Comparison of ENCODE assay signal across 10 mouse cellular contexts in genomic region chr2:38584514-38585378, GRCm38 (mm10). TPM values are rescaled to one million over a fixed set of nuclear protein-coding genes. Genes with fewer than 3 reads are reported as not detected.
DNase-seq lines count a peak whose midpoint lies in the region; ATAC-seq and TF ChIP-seq lines count a peak whose summit lies in the region.
"Had no signal": no experiment of that assay in that cellular context is flagged by ENCODE, and none has a peak within 500 bp of the region (broad histone marks: within the 10 kb centered on the region; RNA-seq: fewer than 3 reads in every experiment).

No protein-coding gene starts in this region.

- DNase-seq in cerebellum, adult 2 months, result no peak
- DNase-seq in cerebellum, adult 9-10 months, result no peak
- DNase-seq in Muller cell, postnatal 12 days (ENCODE audit: inconsistent ontology term), result peak; percentile 56
- DNase-seq in forebrain, postnatal 0 days, result peak; percentile 41
- peak; percentile 89 for DNase-seq in midbrain, embryonic 14.5 days
- DNase-seq in layer of hippocampus, adult 9-10 months (ENCODE audit: low spot score), result no peak
- no peak for DNase-seq in lung, postnatal 25 days (ENCODE audit: low spot score)
- no peak for DNase-seq in lung, adult 2 months
- DNase-seq: layer of hippocampus, postnatal 36 days had no signal

- H3K4me2 ChIP-seq in forebrain, postnatal 0 days (ENCODE audit: low read depth), result no peak overlapping the region
- H3K4me2 ChIP-seq in midbrain, embryonic 14.5 days (ENCODE audit: low read length), result no peak overlapping the region
- H3K4me2 ChIP-seq: heart, embryonic 12.5 days had no signal

- peaks cover 11% of the 10 kb centered on the region for H3K36me3 ChIP-seq in forebrain, postnatal 0 days (ENCODE audit: insufficient read depth)
- peaks cover 25% of the 10 kb centered on the region for H3K36me3 ChIP-seq in midbrain, embryonic 14.5 days (ENCODE audit: control insufficient read depth, insufficient read depth, low read length)

- WGBS in cerebellum, adult 2 months, result 34% methylated on average over 13 of the region's 13 CpGs
- 10% methylated on average over 13 of the region's 13 CpGs for WGBS in forebrain, postnatal 0 days
- 6% methylated on average over 13 of the region's 13 CpGs for WGBS in midbrain, embryonic 14.5 days
- WGBS in lung, adult 2 months, result 69% methylated on average over 13 of the region's 13 CpGs

- H3K9ac ChIP-seq in forebrain, postnatal 0 days, result no peak overlapping the region
- H3K9ac ChIP-seq in midbrain, embryonic 14.5 days (replicated peaks; ENCODE audit: low read length), result no peak overlapping the region; the same call in 1 of the 2 replicates
- H3K9ac ChIP-seq: heart, embryonic 12.5 days had no signal

- ATAC-seq in forebrain, postnatal 0 days, result peak; percentile 61
- peak; percentile 73 for ATAC-seq in midbrain, embryonic 14.5 days (ENCODE audit: low FRiP score, low TSS enrichment)

- H3K9me3 ChIP-seq in forebrain, postnatal 0 days (ENCODE audit: low read length), result no peaks in the 10 kb centered on the region
- H3K9me3 ChIP-seq in midbrain, embryonic 14.5 days (ENCODE audit: control insufficient read depth, low read length), result no peaks in the 10 kb centered on the region
- H3K9me3 ChIP-seq: heart, embryonic 12.5 days had no signal

- H3K4me1 ChIP-seq in cerebellum, adult 2 months (ENCODE audit: control insufficient read depth, insufficient read depth, low read length), result no peaks in the 10 kb centered on the region
- H3K4me1 ChIP-seq in forebrain, postnatal 0 days (ENCODE audit: insufficient read depth), result peaks cover 10% of the 10 kb centered on the region
- peaks cover 35% of the 10 kb centered on the region for H3K4me1 ChIP-seq in midbrain, embryonic 14.5 days (ENCODE audit: control insufficient read depth, insufficient read depth, low read length)
- no peaks in the 10 kb centered on the region for H3K4me1 ChIP-seq in lung, adult 2 months (ENCODE audit: control insufficient read depth, insufficient read depth, low read length)

- peak; percentile 15; the same call in 1 of the 2 replicates for TF ChIP-seq CTCF in cerebellum, adult 2 months (IDR thresholded peaks at IDR 0.05; ENCODE audit: borderline replicate concordance, insufficient read depth, low read depth, low read length)
- TF ChIP-seq CTCF in forebrain, postnatal 0 days (IDR thresholded peaks at IDR 0.05; ENCODE audit: low read depth), result peak; percentile 25
- TF ChIP-seq CTCF in lung, adult 2 months (IDR thresholded peaks at IDR 0.05; ENCODE audit: insufficient read depth, low read length), result no peak

- H3K27me3 ChIP-seq in cerebellum, adult 2 months (ENCODE audit: control insufficient read depth, insufficient read depth, low read length), result no peaks in the 10 kb centered on the region
- no peaks in the 10 kb centered on the region for H3K27me3 ChIP-seq in forebrain, postnatal 0 days (ENCODE audit: insufficient read depth, low read length)
- H3K27me3 ChIP-seq in midbrain, embryonic 14.5 days (ENCODE audit: control insufficient read depth, insufficient read depth, low read length), result no peaks in the 10 kb centered on the region
- H3K27me3 ChIP-seq: heart, embryonic 12.5 days had no signal

- no peak overlapping the region for H3K4me3 ChIP-seq in cerebellum, adult 2 months (replicated peaks; ENCODE audit: insufficient read depth, low read depth, low read length)
- no peak overlapping the region for H3K4me3 ChIP-seq in forebrain, postnatal 0 days (ENCODE audit: low read depth, low read length)
- no peak overlapping the region for H3K4me3 ChIP-seq in midbrain, embryonic 14.5 days (replicated peaks; ENCODE audit: low read depth, low read length)
- no peak overlapping the region for H3K4me3 ChIP-seq in lung, adult 2 months (replicated peaks; ENCODE audit: extremely low read depth, low read depth, low read length)
- H3K4me3 ChIP-seq: heart, embryonic 12.5 days had no signal

- H3K27ac ChIP-seq in cerebellum, adult 2 months (ENCODE audit: insufficient read depth, low read length), result no peak overlapping the region
- H3K27ac ChIP-seq in forebrain, postnatal 0 days (ENCODE audit: low read depth, low read length), result no peak overlapping the region
- H3K27ac ChIP-seq in midbrain, embryonic 14.5 days (replicated peaks; ENCODE audit: low read depth, low read length), result peak overlapping the region; percentile 82

- no peak for TF ChIP-seq POLR2A in cerebellum, adult 2 months (IDR thresholded peaks at IDR 0.05; ENCODE audit: borderline replicate concordance, insufficient read depth, low read length)
- TF ChIP-seq POLR2A in lung, adult 2 months (IDR thresholded peaks at IDR 0.05; ENCODE audit: borderline replicate concordance, extremely low read depth, low read depth, low read length), result no peak

RNA-seq across cellular contexts. Expression of gene Psmb7, which starts 59.1 kb away (rescaled TPM):
- polyA plus RNA-seq in cerebellum, adult 2 months (2012; rRNA removed), result 294 and 310 TPM in 2 replicates
- 276 and 348 TPM in 2 replicates for total RNA-seq in forebrain, postnatal 0 days (2014; rRNA removed)
- 292 and 342 TPM in 2 replicates for polyA plus RNA-seq in forebrain, postnatal 0 days (2015; fragmentation: Nextera tagmentation; extraction: Ambion mirVana)
- 282 and 322 TPM in 2 replicates for polyA plus RNA-seq in midbrain, embryonic 14.5 days (2014; fragmentation: Nextera tagmentation; extraction: Ambion mirVana)
- 36.3 and 69.8 TPM in 2 replicates for polyA plus RNA-seq in lung, adult 2 months (2012; rRNA removed)

Comparison
In these comparisons a context has a peak if more than half of its experiments do, and no peak if none do; other contexts are left out.
1. DNase-seq: peak in Muller cell, postnatal 12 days (single experiment), forebrain, postnatal 0 days (single experiment) and midbrain, embryonic 14.5 days (single experiment); none in cerebellum, adult 2 months (0 of 2), cerebellum, adult 9-10 months (single experiment), layer of hippocampus, adult 9-10 months (single experiment), lung, postnatal 25 days (single experiment) and lung, adult 2 months (single experiment).